Mouse (Mus musculus): ENCODE results near the gene Tmem44. TPM values are rescaled to one million over a fixed set of nuclear protein-coding genes. Genes with fewer than 3 reads are reported as not detected.
A peak's percentile ranks its signal among the peaks of the same experiment; 100 is the strongest.

Tmem44 gene
- total and polyA plus RNA-seq, 2 experiments from 2014 or later, result 44.6 to 83.9 TPM

DNA sequence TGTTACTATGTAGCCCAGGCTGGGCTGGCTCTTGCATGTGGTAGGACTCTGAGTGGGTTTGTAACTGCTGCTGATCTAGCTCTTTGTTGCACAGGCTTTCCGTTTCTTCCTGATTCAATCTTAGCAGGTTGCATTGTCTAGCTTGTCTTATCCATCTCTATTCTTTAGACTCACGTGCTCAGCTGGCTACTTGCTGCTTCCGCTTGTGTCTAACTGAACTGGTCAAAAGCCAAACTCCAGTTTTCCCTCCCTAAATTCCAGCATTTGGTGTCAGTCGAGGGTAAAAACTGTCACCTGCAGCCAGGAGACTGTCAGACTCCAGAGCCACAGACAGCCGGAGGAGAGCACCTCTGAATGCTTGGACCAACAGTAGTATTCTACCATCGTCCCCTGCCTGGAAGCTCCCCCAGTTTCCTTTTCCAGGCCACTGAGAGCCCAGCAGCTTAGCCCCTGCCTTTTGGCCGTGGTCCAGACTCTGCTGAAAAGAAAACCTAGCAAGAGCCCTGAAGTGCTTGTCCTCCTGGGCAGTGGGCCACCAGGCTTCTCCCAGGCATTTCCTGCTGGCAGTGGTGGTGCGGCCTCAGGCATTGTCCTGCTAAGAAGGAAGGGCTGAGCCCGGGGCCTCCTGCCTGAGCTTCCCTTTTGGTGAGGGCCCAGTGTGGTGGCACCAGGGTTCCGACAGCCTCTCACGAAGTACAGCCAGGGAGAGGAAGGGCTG, 2.1 kb upstream of the Tmem44 start:
- 0 out of 2 replicates have a peak overlapping the region, but pooled peaks have one; percentile 18 for H3K4me2 ChIP-seq (ENCODE audit: low read depth, low read length)
- no peak for TF ChIP-seq CTCF (IDR thresholded peaks at IDR 0.05; ENCODE audit: low read depth)
- no peaks in the 10 kb centered on the region for H3K27me3 ChIP-seq (ENCODE audit: insufficient read depth, low read length)
- 16% methylated on average over 11 of the region's 11 CpGs for WGBS
- peak; percentile 92 for DNase-seq (ENCODE audit: low spot score)
- peak; percentile 70 for ATAC-seq
- no peak overlapping the region for H3K9ac ChIP-seq (replicated peaks; ENCODE audit: low read length)
- H3K27ac ChIP-seq, result peak overlapping the region; percentile 78
- 0 out of 2 replicates have a peak, but pooled peaks cover 6% of the 10 kb centered on the region for H3K36me3 ChIP-seq (ENCODE audit: insufficient read depth, low read length)
- H3K4me1 ChIP-seq (ENCODE audit: insufficient read depth, low read length), result no peaks in the 10 kb centered on the region
- H3K9me3 ChIP-seq (ENCODE audit: low read length), result peaks cover 5% of the 10 kb centered on the region; the same call in 1 of the 2 replicates
- H3K4me3 ChIP-seq (ENCODE audit: low read length), result no peak overlapping the region

DNA sequence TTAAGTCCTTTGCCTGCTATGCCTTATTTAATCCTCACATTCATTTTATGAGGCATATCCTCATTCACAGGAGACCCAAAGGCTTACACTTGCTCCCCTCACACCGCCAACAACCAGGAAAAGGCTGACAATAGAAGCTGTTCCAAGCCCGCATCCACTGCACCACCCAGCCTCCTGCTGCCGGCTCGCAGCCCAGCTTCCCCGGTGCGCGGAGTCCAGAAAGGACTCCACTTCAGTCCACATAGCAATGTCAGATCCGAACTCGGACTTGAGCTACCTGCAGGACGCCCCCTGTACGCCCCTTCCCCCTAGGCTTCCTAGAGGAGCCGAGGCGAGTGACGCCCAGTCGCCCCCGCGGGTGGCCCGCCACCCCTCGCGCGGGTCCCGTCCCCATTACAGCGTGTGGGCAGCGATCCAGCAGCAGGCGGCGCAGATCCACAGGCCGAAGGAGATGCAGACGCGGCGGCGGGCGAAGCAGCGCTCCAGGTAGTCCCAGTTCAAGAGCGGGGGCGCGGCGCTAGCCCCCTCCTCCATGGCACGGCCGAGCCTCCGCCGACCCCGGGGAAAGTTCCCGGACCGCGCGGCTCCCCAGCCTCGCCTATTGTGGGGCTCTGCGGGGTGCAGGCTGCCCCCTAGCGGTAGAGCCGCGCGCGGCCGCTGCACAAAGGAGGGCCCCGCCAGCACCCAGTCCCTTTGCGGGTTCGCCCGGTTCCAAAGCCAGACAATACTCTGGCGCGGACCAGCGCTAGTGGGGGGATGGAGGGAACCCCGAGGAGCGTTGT, 485 bp downstream of the Tmem44 start:
- no peaks in the 10 kb centered on the region for H3K4me1 ChIP-seq (ENCODE audit: insufficient read depth, low read length)
- peak; percentile 83 for DNase-seq (ENCODE audit: low spot score)
- H3K4me3 ChIP-seq (ENCODE audit: low read length), result peak overlapping the region; percentile 73
- H3K4me2 ChIP-seq (ENCODE audit: low read depth, low read length), result peak overlapping the region; percentile 80
- peak overlapping the region; percentile 83 for H3K27ac ChIP-seq
- peak overlapping the region; percentile 90 for H3K9ac ChIP-seq (replicated peaks; ENCODE audit: low read length)
- TF ChIP-seq CTCF (IDR thresholded peaks at IDR 0.05; ENCODE audit: low read depth), result peak; percentile 82
- no peaks in the 10 kb centered on the region; the same call in 1 of the 2 replicates for H3K9me3 ChIP-seq (ENCODE audit: low read length)
- WGBS, result under 1% methylated on average over 48 of the region's 63 CpGs
- peak; percentile 88 for ATAC-seq
- H3K27me3 ChIP-seq (ENCODE audit: insufficient read depth, low read length), result no peaks in the 10 kb centered on the region
- H3K36me3 ChIP-seq (ENCODE audit: insufficient read depth, low read length), result peaks cover 8% of the 10 kb centered on the region; the same call in 1 of the 2 replicates

DNA sequence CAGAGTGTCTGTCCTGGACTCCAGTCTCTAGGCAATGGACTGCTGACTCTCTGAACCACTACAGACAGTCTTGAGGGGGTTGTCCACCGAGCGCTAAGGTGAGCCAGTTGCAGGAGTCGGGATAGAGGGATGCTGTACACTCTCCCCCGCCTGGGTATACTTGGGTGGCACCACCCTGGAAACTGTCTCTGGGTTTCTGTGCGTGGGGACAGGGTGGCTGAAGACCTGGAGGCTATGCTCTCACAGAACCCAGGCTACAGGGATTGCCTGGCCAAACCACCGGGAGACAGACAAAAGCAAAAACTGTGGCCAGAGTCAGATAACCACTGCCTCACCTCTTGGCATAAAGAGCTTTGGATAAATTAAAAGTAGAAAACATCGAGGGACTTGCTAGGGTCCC, 1.1 kb downstream of the Tmem44 start:
- H3K27me3 ChIP-seq (ENCODE audit: insufficient read depth, low read length), result no peaks in the 10 kb centered on the region
- WGBS, result 74% methylated on average over 7 of the region's 7 CpGs
- peak overlapping the region; percentile 83 for H3K27ac ChIP-seq
- H3K9ac ChIP-seq (replicated peaks; ENCODE audit: low read length), result peak overlapping the region; percentile 90
- no peaks in the 10 kb centered on the region for H3K4me1 ChIP-seq (ENCODE audit: insufficient read depth, low read length)
- peak overlapping the region; percentile 73 for H3K4me3 ChIP-seq (ENCODE audit: low read length)
- H3K36me3 ChIP-seq (ENCODE audit: insufficient read depth, low read length), result peaks cover 13% of the 10 kb centered on the region; the same call in 1 of the 2 replicates
- no peak for DNase-seq (ENCODE audit: low spot score)
- ATAC-seq, result no peak
- no peak for TF ChIP-seq CTCF (IDR thresholded peaks at IDR 0.05; ENCODE audit: low read depth)
- peak overlapping the region; percentile 80 for H3K4me2 ChIP-seq (ENCODE audit: low read depth, low read length)
- H3K9me3 ChIP-seq (ENCODE audit: low read length), result no peaks in the 10 kb centered on the region; the same call in 1 of the 2 replicates

DNA sequence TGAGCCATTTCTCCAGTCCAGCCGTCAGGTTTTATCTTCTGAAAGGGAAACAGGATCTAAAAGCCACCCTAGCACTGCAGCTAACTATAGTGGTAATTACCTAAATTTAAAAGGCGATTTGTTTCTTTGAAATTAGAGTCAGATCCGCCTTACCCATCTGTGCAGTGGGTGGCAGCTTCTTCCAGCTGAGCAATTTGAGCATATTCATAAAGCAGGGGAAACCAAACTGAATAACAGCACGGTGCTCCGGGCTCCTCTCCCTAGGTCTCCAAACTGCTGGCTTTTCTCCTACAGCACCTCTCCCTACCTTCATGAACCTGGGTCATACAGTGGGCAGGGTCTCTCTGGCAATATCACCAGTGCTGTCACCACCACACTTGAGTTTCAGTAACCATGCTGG, 2.4 kb downstream of the Tmem44 start:
- DNase-seq (ENCODE audit: low spot score) (no peak), ATAC-seq (no peak)
- Histone ChIP-seq H3K4me2 (ENCODE audit: low read depth, low read length) (peak overlapping the region; percentile 80), H3K4me3 (ENCODE audit: low read length) (no peak overlapping the region; the same call in 1 of the 2 replicates), H3K4me1 (ENCODE audit: insufficient read depth, low read length) (no peaks in the 10 kb centered on the region), H3K9ac (replicated peaks; ENCODE audit: low read length) (0 out of 2 replicates have a peak overlapping the region, but pooled peaks have one; percentile 90), H3K36me3 (ENCODE audit: insufficient read depth, low read length) (peaks cover 13% of the 10 kb centered on the region; the same call in 1 of the 2 replicates), H3K27me3 (ENCODE audit: insufficient read depth, low read length) (no peaks in the 10 kb centered on the region), H3K9me3 (ENCODE audit: low read length) (no peaks in the 10 kb centered on the region), H3K27ac (no peak overlapping the region)
- 78% methylated on average over 5 of the region's 5 CpGs for WGBS
- no peak for TF ChIP-seq CTCF (IDR thresholded peaks at IDR 0.05; ENCODE audit: low read depth)

DNA sequence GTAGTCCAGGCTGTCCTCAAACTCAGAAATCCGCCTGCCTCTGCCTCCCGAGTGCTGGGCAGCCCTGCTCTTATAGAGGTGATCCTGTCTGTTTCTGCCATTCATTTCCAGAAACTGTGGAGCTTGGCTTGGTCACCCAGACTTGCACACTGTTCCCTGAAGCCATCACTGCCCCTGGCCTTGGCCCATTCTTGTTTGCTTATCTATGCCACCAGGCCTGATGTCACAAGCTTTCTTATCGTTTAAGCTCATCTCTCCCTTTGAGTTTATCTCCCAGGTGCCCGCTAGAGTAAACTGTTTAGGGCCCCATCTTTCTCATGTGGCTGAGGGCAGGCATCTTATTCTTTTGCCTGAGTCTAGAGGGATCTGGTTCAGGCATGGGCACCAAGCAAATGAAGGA, 5.9 kb downstream of the Tmem44 start:
- 89% methylated on average over 4 of the region's 4 CpGs for WGBS
- no peak overlapping the region for H3K4me2 ChIP-seq (ENCODE audit: low read depth, low read length)
- no peaks in the 10 kb centered on the region for H3K9me3 ChIP-seq (ENCODE audit: low read length)
- no peak overlapping the region for H3K9ac ChIP-seq (replicated peaks; ENCODE audit: low read length)
- no peak for ATAC-seq
- no peaks in the 10 kb centered on the region for H3K4me1 ChIP-seq (ENCODE audit: insufficient read depth, low read length)
- TF ChIP-seq CTCF (IDR thresholded peaks at IDR 0.05; ENCODE audit: low read depth), result no peak
- H3K36me3 ChIP-seq (ENCODE audit: insufficient read depth, low read length), result peaks cover 17% of the 10 kb centered on the region; the same call in 1 of the 2 replicates
- H3K27ac ChIP-seq, result no peak overlapping the region
- H3K27me3 ChIP-seq (ENCODE audit: insufficient read depth, low read length), result no peaks in the 10 kb centered on the region
- DNase-seq (ENCODE audit: low spot score), result no peak
- no peak overlapping the region for H3K4me3 ChIP-seq (ENCODE audit: low read length)

DNA sequence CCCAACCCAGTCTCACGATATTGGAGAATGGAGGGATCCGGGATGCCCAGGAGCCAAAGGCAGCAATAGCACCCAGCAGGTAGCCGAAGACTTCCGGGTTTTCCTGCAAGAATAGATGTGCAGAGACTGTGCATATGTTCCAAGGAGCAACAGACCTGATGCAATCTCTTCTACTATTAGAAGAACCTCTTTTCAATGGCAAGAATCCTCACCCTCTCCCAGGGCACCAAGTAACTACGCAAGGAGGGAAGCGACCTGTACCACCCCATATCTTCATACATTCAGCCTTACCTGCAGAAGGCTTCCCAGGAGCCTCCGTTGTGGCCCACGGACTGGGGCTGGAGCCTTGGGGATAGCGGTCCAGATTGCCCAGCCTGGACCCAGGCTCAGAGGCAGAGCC, 7.3 kb downstream of the Tmem44 start:
- Histone ChIP-seq H3K4me3 (ENCODE audit: low read length) (no peak overlapping the region), H3K27me3 (ENCODE audit: insufficient read depth, low read length) (no peaks in the 10 kb centered on the region), H3K4me1 (ENCODE audit: insufficient read depth, low read length) (no peaks in the 10 kb centered on the region), H3K27ac (no peak overlapping the region), H3K9ac (replicated peaks; ENCODE audit: low read length) (no peak overlapping the region), H3K4me2 (ENCODE audit: low read depth, low read length) (no peak overlapping the region), H3K36me3 (ENCODE audit: insufficient read depth, low read length) (peaks cover 17% of the 10 kb centered on the region; the same call in 1 of the 2 replicates), H3K9me3 (ENCODE audit: low read length) (no peaks in the 10 kb centered on the region)
- TF ChIP-seq CTCF (IDR thresholded peaks at IDR 0.05; ENCODE audit: low read depth), result no peak
- DNase-seq (ENCODE audit: low spot score) (no peak), ATAC-seq (no peak)
- WGBS, result 88% methylated on average over 9 of the region's 9 CpGs
